Mouse (Mus musculus): ENCODE measurements around the gene Psmd5.
A peak's percentile ranks its signal among the peaks of the same experiment; 100 is the strongest.
"Not testable (repeated sequence)": the region's sequence is repeated elsewhere in the genome, so short reads cannot be mapped to it uniquely, and the experiment has no call there.

The Psmd5 gene

DNA sequence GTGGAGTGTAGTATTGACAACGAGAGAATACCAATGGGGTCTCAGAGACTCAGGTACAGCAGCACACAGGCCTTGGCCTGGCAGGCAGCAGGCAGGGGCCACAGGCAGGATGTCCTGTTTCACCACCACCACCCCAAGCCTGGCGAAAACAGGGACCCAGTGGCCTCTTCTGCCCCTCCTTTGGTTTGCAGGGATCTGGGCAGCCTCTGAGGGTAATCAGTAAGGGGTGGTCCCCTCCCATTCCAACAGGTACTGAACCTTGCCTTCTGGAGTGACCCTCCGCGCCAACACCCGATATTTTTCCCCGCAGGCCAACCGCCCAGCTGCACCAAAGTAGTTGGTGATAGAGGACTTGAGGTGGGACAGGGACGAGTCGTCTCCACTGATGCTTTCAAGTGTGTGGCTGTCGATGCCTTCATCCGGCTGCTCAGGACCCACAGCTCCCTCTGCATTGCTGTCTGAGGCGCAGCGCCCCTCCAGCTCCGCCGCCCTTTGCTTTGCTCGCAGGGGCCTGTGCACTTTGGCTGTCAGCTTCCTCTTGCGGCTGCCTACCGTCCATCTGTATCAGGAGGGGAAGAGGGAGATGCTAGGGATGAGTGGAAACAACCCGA is 20.8 kb upstream of the Psmd5 start:
- no peak for DNase-seq (ENCODE audit: low spot score in 2 of 2)

DNA sequence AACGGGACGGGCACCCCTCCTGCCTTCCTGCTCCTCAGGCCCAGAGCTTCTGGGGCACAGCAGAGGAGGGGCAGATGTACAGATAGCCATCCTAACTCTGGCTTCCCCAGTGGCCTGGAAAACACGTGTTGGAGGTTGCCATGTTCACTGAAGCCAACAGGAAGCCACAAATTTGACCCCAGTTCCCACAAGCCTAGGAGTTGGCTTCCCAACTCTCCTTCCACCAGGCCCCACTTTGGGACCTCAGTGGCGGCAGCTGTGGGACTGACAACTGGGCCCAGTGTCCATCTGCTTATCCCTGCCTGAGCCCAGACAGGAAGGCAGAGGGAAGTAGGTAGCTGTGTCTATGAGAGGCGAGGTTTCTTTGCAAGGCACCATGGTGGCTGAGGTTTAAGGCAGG is 19.2 kb upstream of the Psmd5 start:
- no peak for DNase-seq (ENCODE audit: low spot score in 2 of 2)

DNA sequence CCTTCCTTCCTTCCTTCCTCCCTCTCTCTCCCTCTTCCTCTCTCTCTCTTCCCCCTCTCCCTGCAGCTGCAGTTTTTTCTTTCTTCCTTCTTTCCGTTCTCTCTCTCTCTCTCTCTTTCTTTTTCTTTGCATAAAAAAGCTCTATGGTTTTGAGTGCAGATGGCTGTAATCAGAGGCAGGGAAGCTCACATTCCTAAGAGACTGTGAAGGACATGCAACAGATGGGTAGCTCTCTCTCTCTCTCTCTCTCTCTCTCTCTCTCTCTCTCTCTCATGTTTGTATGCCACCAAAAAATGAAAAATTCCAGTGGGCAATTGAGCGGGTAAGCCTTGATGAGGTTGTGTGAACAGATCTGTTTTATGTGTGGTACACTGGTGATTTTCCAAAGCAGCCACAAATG is 9.4 kb upstream of the Psmd5 start:
- no peak for DNase-seq (ENCODE audit: low spot score in 2 of 2)

DNA sequence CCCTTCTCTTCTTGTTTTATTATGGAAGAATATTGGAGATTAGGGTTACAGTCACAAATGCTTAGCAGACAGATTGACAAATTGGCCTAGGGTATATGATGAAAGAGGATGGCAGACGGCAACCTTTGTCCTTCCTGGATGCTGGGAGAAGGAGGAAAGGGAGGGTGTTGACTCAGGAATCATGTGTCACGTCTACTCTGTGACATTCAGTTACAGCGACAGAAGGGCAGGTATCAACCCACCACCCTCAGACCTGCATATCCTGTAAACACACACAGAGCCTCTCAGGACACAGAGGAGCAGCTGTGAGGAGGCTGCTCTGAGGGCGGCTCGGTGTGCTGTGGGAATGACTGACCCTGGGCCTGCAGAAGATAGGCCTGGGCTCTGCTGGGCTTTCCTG is 8.4 kb upstream of the Psmd5 start:
- no peak for DNase-seq (ENCODE audit: low spot score in 2 of 2)

DNA sequence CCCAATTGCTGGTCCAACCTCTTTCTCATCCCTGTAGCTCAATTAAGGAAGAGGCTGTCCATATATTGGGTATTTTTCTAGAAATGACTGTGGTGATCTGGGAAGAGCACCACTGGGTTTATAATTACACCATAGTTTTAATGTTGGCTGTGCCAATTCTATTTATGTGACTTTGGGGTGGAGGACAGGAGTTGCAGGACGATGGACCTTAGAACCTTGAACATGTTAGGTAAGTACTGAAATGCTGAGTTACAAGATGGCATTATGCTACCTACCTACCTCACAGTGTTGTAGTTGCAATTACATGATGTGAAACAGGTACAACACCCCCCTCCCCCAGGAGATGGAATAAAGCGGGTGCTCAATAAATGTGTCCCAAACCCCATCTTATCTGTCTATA is 8.0 kb upstream of the Psmd5 start:
- no peak for DNase-seq (ENCODE audit: low spot score in 2 of 2)

DNA sequence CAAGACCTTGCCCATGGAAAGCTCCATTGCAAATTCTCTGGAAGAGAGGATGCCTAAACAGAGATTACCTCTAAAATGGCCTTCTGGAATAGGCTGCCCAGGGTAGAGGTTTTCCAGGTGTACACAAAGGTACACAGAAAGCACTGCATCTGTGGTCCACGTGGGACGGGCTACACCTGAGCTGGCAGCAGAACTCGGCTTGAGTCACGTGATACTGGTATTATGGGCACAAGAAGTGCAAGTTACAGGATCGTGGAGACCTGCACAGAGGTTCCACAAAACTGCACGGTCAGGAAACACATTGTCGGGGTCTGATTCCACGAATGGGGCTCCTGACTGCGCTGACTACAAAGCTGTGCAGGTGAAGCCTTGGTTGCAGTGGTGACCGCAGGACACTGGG is 5.3 kb upstream of the Psmd5 start:
- no peak for DNase-seq (ENCODE audit: low spot score in 2 of 2)

DNA sequence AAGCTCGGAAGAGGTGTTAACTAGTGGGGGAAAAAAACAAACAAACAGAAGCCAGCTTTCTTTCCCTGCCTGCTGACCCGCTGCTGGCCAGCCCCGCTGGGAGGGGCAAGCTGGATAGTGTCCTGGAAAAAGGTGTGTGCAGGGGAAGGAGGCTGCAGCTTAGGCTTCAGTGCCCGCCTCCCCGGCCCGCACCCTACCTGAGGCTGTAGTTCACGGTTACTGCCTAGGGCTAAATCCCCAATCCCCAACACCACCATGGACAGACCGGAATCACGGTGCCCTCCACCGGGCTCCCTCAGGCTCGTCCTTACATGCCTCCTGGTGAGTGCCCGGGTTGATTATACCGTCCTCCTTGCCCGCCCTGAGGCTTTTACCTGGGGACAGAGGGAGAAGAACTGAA is 497 bp downstream of the Psmd5 start, which contains the start of gene Cutal:
Cutal (plus strand) TSS at position 126 of the 400 bp plus-strand sequence.
- DNase-seq (ENCODE audit: low spot score in 2 of 2) = no peak

DNA sequence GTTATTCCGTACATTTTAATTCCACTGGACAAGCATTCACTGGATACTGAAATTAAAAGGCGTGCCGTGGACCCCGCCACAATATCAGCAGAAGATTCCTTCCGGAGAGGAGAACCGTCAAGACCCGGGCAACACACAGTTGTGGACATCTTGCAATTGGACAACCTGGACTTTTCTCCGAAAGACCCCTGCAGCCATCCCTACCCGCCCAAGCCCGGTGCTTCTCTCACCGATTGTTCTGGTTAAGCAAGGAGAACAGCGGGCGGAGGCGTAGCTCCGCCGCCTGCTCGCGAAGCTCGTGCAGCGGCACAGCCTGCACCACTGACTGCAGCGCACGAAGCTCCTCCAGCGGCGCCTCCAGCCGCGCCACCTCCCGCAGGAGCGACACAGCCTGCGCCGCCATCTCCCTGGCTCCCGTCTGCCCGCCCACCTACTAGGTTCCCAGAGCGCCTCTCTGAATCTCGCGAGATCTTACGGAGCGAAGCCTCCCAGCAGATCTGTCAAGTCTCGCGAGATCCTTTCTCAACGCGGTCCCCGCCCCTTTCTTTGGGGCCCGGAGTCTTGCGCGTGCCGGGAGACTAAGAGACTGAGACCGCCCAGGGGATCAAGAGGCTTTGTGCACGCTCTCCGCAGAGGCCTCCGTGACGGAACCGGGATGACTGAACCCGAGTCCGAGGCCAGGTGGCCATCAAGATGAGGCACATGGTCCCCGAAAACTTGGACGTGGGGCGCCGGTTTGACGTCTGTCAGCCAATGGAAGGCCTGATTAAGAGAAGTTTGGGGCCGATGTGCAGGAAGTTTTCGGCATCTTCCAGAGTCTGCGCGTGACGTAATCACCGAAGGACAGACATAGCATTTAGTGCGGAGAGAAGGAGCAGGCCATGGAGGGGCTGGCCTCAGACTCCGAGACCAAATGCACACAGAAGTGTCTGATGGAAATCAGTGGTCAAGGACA is 4.0 kb downstream of the Psmd5 start:
- DNase-seq (ENCODE audit: low spot score in 2 of 2) = peak; percentile 81 to 87

DNA sequence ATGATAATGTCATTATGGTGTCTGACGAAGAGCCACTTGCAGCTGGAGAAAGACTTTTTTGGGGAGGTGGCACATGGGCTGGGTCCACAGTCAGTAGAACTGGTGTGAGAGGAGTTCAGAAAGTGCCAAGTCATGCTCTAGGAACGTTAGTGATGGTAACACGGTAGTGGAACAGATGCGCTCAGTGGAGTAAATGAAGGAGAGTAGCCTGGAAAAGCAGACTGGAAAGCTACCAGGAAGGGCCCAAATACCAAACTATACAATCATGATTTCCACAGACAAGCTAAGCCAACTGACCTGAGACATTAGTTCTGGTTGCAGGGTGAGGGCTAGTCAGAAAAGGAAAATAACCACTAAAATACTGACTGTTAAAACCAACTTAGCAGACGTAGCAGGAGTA is 5.1 kb downstream of the Psmd5 start:
- no peak for DNase-seq (ENCODE audit: low spot score in 2 of 2)

DNA sequence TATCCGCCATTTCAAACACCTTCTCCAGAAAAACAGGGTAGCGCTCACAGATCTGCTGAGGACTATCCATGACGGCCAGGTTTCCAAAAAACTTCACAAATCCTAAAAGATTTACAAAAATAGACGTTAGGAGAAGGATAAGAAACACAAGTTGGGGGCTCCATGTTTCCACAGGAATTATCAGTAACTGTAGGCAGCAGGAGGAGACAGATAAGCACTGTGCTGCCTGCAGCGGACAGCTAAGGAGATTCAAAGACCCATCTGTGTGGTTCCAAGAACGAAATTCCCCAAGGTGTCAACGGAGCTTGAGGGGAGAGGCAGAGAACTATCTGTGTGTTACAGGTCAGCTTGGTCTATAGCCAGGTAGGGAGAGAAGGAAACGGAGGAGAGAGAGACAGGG is 17.0 kb downstream of the Psmd5 start:
- DNase-seq (ENCODE audit: low spot score in 2 of 2) = no peak

DNA sequence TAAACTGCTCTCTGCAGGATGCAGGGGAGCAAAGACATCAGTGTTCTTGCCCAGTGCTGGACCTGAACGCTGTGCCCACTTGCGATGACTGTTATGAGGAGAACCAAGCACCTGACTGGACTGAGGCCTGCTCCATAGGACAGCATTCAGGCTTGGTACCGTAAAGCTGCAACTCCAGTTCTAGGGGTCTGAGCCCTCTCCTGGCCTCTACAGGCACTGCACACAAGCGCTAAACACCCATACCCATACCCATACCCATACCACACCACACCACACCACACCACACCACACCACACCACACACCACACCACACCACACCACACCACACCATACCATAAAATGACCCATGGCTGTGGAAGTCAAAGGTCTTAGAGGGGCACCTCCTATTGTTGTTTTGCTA is 19.5 kb downstream of the Psmd5 start:
- DNase-seq (ENCODE audit: low spot score in 2 of 2) = no peak

DNA sequence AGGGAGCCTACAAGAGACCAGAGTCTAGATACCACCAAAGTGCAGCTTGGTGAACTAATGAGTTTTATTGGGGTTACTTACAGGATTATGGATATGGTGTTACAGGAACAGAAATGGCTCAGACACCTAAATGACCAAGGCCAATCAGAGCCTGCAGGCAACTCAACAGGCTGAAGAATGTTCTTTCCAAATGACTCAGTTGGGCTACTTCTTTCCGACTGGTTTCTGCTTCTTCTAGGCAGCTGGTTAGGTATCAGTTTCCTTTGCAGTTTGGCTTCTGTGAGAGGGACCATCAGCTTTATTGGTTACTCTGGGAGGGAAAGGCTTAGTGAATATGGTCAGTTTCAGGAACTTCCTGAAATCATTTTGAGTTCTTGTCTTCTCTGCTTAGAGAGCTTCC is 27.1 kb downstream of the Psmd5 start:
- DNase-seq (ENCODE audit: low spot score in 2 of 2) = no peak

DNA sequence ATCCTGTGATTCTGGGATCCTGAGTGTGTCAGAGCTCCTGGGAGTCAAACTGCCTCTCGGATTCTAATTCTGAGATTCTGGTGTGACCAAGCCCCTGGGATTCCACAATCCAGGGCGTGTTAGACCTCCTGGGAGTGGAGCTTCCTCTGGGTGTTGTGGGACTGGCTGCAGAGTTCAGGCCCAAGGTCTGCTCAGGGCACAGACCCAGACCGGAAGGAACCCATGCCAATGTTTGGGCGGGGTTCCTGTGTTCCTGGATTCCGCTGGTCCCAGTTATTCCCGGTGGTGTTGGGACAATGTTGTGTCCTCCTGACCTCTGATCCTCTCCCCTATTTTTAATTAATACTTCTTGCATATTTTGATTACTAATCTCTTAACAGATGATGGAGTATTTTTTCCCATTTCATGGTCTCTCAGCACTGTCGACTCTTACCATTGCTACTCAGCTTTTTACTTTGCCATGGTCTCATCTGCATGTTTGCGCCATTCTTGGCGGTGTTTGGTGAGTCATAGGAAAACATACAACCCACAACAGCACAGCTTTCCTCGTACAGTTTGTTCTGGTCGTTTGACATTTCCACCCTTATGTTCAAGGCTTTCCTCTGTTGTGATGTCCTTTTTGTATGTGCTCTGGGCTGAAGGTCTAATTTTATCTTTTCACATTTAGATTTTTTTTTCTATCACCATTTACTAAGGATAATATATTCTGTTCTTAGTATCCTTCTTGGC is 31.4 kb downstream of the Psmd5 start:
- no peak for DNase-seq (ENCODE audit: low spot score in 2 of 2)

DNA sequence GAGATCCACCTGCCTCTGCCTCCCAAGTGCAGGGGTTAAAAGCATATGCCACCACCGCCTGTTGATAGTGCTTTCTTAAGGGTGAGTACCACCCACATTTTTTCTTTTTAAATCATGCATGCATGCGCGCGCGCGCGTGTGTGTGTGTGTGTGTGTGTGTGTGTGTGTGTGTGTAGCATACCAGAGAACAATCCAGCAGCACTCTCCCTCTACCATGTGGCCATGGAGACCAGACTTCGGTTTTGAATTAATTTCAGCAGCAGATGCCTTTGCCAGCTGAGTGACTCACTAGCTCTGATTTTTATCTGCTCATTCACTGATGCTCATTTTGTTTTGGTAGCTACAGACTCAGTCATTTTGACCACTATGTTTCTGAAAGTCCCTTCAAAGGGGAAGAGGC is 33.1 kb downstream of the Psmd5 start:
- peak; percentile 21 to 25 for DNase-seq (ENCODE audit: low spot score in 2 of 2)

DNA sequence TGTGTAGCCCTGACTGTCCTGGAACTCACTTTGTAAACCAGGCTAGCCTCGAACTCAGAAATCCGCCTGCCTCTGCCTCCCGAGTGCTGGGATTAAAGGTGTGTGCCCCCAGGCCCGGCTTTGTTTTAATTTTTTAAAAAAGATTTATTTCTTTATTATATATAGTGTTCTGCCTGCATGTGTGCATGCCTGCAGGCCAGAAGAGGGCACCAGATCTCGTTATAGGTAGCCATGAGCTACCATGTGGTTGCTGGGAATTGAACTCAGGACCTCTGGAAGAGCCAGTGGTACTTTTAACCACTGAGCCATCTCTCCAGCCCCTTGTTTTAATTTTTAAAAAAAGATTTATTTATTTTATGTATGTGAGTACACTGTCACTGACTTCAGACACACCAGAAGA is 34.6 kb downstream of the Psmd5 start:
- not testable (repeated sequence) for DNase-seq (ENCODE audit: low spot score in 2 of 2)

DNA sequence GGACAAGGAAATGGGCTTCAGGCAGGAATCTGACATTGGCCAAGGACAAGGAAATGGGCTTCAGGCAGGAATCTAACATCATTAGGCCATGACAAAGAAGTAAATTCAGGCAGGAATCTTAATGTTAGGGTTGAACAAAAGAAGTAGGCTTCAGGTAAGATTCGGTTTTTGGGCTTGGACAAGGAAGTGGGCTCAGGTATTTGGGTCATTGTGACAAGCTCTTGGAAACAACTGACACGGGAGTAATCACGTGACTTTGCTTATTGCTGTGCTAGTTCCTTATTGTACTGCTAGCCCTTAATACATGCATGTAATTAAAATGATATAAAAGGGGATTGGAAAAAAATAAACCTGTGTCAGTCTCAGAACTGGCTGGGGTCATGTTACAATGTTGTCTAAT is 39.1 kb downstream of the Psmd5 start:
- no peak for DNase-seq (ENCODE audit: low spot score in 2 of 2)

DNA sequence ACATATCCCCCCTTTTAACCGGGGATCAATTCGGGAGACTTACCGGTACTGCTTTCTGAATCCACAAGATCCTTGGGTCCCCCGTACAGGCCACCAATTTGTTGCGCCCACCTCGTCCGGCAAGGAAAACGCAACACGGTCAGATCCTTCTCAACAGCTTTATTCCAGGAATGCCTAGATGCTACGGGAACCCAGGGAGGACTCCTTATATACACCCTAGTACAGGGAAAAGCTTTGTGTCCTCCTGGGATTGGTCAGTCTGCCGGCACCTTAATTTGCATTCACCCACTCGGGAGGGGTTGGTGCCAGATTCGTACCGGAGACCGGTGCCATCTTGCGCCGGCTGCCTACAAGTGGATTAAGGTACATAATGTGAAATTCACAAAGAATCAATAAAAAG is 41.1 kb downstream of the Psmd5 start:
- DNase-seq (ENCODE audit: low spot score in 2 of 2) = no peak

DNA sequence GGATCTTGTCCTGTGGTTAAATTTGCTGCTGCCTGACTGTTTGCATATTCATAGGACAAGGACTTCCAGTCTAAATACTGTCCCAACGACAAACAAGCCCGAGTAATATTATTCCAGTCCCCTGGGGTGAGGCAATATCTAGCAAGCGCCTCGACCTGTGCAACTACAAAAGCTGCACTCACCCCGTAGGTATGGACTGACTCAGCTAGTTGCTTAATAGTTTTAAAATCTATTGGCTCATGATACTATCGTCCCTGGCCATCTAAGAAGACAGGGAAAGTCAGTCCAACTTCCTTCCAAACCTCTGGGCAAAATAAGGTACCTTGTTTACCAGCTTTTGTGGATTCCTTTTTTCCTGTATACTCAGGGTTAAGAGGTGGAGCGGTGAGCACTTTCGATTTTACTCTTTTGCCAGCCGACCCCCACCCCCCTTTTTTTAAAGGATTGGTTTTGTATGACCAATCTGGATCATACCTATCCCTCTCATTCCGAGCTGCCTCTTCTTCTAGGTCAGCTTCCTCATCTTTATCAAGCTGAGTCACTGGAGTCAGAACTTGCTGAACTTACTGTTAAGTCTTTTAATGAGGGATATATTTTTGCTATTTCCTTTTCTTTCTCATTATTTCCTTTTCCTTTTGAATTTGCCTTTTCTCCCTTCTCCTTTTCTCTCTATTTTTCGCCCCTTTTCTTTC is 41.9 kb downstream of the Psmd5 start, which contains the start of gene Gm34653:
Gm34653 (plus strand) TSS at position 242 of the 692 bp plus-strand sequence.
- not testable (repeated sequence) for DNase-seq (ENCODE audit: low spot score in 2 of 2)

DNA sequence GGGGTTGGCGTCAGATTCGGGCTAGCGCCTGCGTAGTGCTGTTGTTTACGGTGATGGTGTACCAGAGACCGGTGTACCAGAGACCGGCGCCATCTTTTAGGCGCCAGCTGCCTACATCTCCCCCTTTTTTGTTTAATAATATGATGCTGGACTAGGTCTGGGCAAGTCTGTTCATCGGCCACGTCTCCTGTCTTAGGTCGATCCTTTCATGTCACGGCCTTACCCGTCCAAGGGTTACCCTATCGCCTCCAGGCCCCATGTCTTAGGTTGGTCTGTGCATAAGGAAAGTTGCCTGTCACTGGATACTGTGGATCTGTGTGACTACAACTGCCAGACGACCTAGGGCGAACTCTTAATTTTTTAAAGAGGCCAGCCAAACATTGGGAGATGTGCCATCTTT is 44.7 kb downstream of the Psmd5 start:
- DNase-seq (ENCODE audit: low spot score in 2 of 2) = not testable (repeated sequence)

DNA sequence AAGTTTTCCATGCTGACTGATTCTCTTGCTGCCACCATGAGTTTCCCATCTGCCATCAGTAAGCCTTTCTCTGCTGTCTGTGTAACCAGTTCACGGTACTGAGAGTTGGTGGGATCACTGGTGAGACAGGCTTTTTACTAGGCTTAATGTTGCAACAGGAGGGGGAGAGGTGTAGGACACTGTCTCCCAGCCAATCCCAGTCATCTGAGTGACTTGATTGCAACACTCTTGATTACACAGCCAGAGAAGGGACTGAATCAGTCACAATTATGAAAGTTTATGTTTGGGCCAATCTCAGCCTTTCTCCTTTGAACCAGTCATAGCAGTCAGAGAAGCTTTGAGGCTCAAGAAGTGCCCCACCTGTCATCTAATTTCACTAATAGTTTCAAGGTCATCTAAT is 46.7 kb downstream of the Psmd5 start:
- DNase-seq (ENCODE audit: low spot score in 2 of 2) = no peak

DNA sequence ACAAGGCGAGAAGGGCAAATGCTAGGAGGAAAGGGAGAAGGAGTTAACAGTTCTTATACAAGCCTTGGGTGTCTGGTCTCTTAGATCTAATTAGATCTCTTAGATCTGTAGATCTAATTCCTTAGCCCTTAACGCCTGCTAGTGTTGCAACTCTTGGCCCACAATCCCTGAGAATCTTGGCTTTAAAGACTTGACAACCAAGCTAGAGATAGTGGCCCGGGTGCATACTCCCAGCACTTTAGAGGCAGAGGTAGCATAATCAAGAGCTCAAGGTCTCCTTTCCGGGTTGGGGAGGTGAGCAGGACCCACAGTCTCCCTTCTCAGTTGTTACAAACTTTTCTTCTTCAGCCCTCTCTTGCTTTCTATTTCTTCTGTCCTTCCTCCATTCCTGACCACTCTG is 47.2 kb downstream of the Psmd5 start:
- DNase-seq (ENCODE audit: low spot score in 2 of 2) = no peak

Measured in frontal cortex, postnatal 25 days (tissue).